ENCODE assay signal across 10 mouse cellular contexts in the genomic region with DNA sequence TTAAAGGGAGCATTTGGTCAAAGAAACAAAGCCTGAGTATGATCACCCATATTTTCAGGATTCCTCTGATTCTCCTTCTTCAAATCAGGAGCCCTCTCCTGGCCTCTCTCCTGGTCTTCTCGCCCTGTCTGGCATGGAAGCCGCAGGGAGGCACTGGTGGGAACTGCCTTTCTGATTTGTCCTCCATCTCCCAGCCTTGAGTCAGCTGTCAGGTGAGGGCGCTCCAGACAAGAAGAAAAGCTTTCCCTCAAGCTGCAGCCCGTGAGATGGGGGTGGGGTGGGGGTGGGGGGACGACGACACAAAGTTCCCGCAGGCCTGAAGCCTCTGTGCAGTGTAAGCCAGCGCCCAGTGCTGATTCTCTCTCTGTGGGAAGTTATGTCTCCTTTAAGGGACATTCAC. TPM values are rescaled to one million over a fixed set of nuclear protein-coding genes. Genes with fewer than 3 reads are reported as not detected.
DNase-seq lines count a peak whose midpoint lies in the region; ATAC-seq and TF ChIP-seq lines count a peak whose summit lies in the region.
"Had no signal": no experiment of that assay in that cellular context is flagged by ENCODE, and none has a peak within 500 bp of the region (broad histone marks: within the 10 kb centered on the region; RNA-seq: fewer than 3 reads in every experiment).

No protein-coding gene starts in this region.

- H3K9ac ChIP-seq in heart, postnatal 0 days (replicated peaks; ENCODE audit: low read depth, low read length) = no peak overlapping the region
- H3K9ac ChIP-seq in intestine, embryonic 16.5 days (ENCODE audit: low read depth, low read length) = no peak overlapping the region

- ATAC-seq in heart, postnatal 0 days (ENCODE audit: insufficient read depth, low read depth) = no peak
- ATAC-seq in intestine, embryonic 16.5 days = no peak

- no peaks in the 10 kb centered on the region for H3K27me3 ChIP-seq in heart, postnatal 0 days (ENCODE audit: control insufficient read depth, insufficient read depth, low read length)
- H3K27me3 ChIP-seq in intestine, embryonic 16.5 days (replicated peaks; ENCODE audit: control insufficient read depth, insufficient read depth, low read length) = no peaks in the 10 kb centered on the region

- H3K4me3 ChIP-seq in heart, postnatal 0 days (ENCODE audit: low read depth, low read length) = no peak overlapping the region
- no peak overlapping the region for H3K4me3 ChIP-seq in intestine, embryonic 16.5 days (ENCODE audit: low read length)
- H3K4me3 ChIP-seq: erythroblast, embryonic 14.5 days had no signal

- no peaks in the 10 kb centered on the region for H3K9me3 ChIP-seq in heart, postnatal 0 days (replicated peaks; ENCODE audit: control insufficient read depth, low read length)
- H3K9me3 ChIP-seq in intestine, embryonic 16.5 days (ENCODE audit: control insufficient read depth, low read length) = no peaks in the 10 kb centered on the region

- no peak overlapping the region for H3K27ac ChIP-seq in heart, postnatal 0 days (ENCODE audit: low read depth)
- H3K27ac ChIP-seq in intestine, embryonic 16.5 days (ENCODE audit: low read length) = no peak overlapping the region

- no peak overlapping the region for H3K4me2 ChIP-seq in heart, postnatal 0 days (ENCODE audit: low read depth, low read length)
- H3K4me2 ChIP-seq in intestine, embryonic 16.5 days (ENCODE audit: low read depth, low read length) = no peak overlapping the region

- no peaks in the 10 kb centered on the region for H3K4me1 ChIP-seq in heart, postnatal 0 days (ENCODE audit: control insufficient read depth, insufficient read depth)
- no peaks in the 10 kb centered on the region for H3K4me1 ChIP-seq in intestine, embryonic 16.5 days (ENCODE audit: control insufficient read depth, insufficient read depth, low read length)

- WGBS in heart, postnatal 0 days = 28% methylated on average over 8 of the region's 8 CpGs
- 32% methylated on average over 8 of the region's 8 CpGs for WGBS in intestine, embryonic 16.5 days

- DNase-seq in heart, postnatal 0 days (ENCODE audit: low spot score) = no peak
- DNase-seq in heart, postnatal 36 days = no peak
- peak; percentile 19 for DNase-seq in urinary bladder, postnatal 14 days (ENCODE audit: low spot score)
- DNase-seq in urinary bladder, postnatal 4 days (ENCODE audit: low spot score in 2 of 2) = no peak
- peak; percentile 58 to 71 for DNase-seq in layer of hippocampus, postnatal 10 days (ENCODE audit: low spot score in 2 of 2)
- no peak for DNase-seq in T-cell, adult 2 months (ENCODE audit: low spot score)
- DNase-seq in testis, postnatal 14 days (ENCODE audit: low spot score) = no peak

- H3K36me3 ChIP-seq in heart, postnatal 0 days (replicated peaks; ENCODE audit: control insufficient read depth, insufficient read depth, low read length) = no peaks in the 10 kb centered on the region
- H3K36me3 ChIP-seq in intestine, embryonic 16.5 days (ENCODE audit: control insufficient read depth, insufficient read depth, low read length) = no peaks in the 10 kb centered on the region

- no peak for TF ChIP-seq EP300 in heart, postnatal 0 days (IDR thresholded peaks at IDR 0.05; ENCODE audit: low read depth)

- intact Hi-C loops in heart, postnatal 36 days (cut with DNase I) = loop anchor here (2.0 to 10.0 kb wide), 4 partner anchors 65 to 309 kb away; no protein-coding TSS in a partner anchor

- TF ChIP-seq CTCF in heart, postnatal 0 days (IDR thresholded peaks at IDR 0.05; ENCODE audit: low read depth) = 0 out of 2 replicates have a peak, but pooled peaks have one; percentile 18

RNA-seq across cellular contexts. Expression of a gene that starts 24.3 kb away (rescaled TPM):
- 0.12 TPM in 1 of 2 replicates, not detected in the other for total RNA-seq in heart, postnatal 0 days (2014; rRNA removed; ENCODE audit: low replicate concordance)
- 2.3 and 2.5 TPM in 2 replicates for polyA plus RNA-seq in heart, postnatal 0 days (2015; fragmentation: Nextera tagmentation; extraction: Ambion mirVana)
- 1 to 10 TPM in 1 of 2 experiments, under 1 TPM in 1; 0.81 to 1.3 TPM for total RNA-seq in heart, postnatal 36 days (2021)
- under 1 TPM; 0.16 TPM for total RNA-seq in layer of hippocampus, postnatal 10 days (2021)
- polyA plus RNA-seq in intestine, embryonic 16.5 days (2015; fragmentation: Nextera tagmentation; extraction: Ambion mirVana) = 8.3 and 10.8 TPM in 2 replicates
- polyA plus RNA-seq: erythroblast, embryonic 14.5 days had no signal

RNA-seq across cellular contexts. Expression of a gene that starts 28.3 kb away (rescaled TPM):
- not detected in 2 replicates for total RNA-seq in heart, postnatal 0 days (2014; rRNA removed; ENCODE audit: low replicate concordance)
- not detected in 2 replicates for polyA plus RNA-seq in heart, postnatal 0 days (2015; fragmentation: Nextera tagmentation; extraction: Ambion mirVana)
- not detected for total RNA-seq in heart, postnatal 36 days (2021)
- total RNA-seq in layer of hippocampus, postnatal 10 days (2021) = not detected
- polyA plus RNA-seq in intestine, embryonic 16.5 days (2015; fragmentation: Nextera tagmentation; extraction: Ambion mirVana) = 0.10 TPM in 2 replicates
- total RNA-seq: heart, postnatal 14 days had no signal

Comparison
In these comparisons a context has a peak if more than half of its experiments do, and no peak if none do; other contexts are left out.
1. DNase-seq: peak in urinary bladder, postnatal 14 days (single experiment) and layer of hippocampus, postnatal 10 days (2 of 2); none in heart, postnatal 0 days (single experiment), heart, postnatal 36 days (0 of 2), urinary bladder, postnatal 4 days (0 of 2), T-cell, adult 2 months (single experiment) and testis, postnatal 14 days (single experiment).